Mouse (Mus musculus) spleen, adult 2 months (tissue): ENCODE measurements around the gene Flii.

Source experiments
- CTCF ChIP-seq: fragments of 200-500 bp; IDR thresholded peaks from 2 replicates; pipeline ENCODE4 v1.5.1; 2011; ENCODE audit warnings: mild to moderate bottlenecking, inconsistent platforms; ENCODE audit not compliant: insufficient read depth, insufficient read length, insufficient replicate concordance; ENCODE audit errors: extremely low read depth
- POLR2A ChIP-seq: fragments of 200-500 bp; IDR thresholded peaks from 2 replicates; pipeline ENCODE4 v1.6.1; 2011; ENCODE audit warnings: low read depth, low read length, inconsistent platforms

DNA sequence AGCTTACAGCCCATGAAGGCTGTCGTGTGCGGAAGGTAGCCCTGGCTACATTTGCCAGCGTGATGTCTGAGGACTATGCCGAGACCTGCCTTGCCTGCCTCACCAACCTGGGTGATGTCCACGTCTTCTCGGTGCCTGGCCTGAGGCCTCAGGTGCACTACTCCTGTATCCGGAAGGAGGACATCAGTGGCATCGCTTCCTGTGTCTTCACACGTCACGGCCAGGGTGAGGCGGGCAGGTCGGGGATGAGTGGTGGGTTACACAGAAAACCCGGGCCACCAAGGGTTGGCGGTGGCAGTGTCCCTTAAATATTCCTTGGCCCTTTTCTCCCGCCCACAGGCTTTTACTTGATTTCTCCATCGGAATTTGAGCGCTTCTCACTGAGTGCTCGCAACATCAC is 15.0 kb downstream of the Flii start:
- TF ChIP-seq CTCF, result no peak
- TF ChIP-seq POLR2A, result no peak
